Mouse (Mus musculus) heart, embryonic 15.5 days (tissue): Measurements from ENCODE around the gene Ubr4. TPM values are rescaled to one million over a fixed set of nuclear protein-coding genes. Genes with fewer than 3 reads are reported as not detected.

ENCODE experiments used
- microRNA-seq: library from miRNA; unstranded; fragments of <30 nt; microRNA quantifications from one replicate; pipeline ENCODE4, GENCODE M21; 2016
- polyA plus RNA-seq: library from polyadenylated mRNA; unstranded; fragments of >200 nt; fragmentation: Nextera tagmentation; extraction: Ambion mirVana; gene quantifications from 2 replicates; pipeline ENCODE4 v1.2.1, GENCODE M21; 2015

Gene Ubr4
- polyA plus RNA-seq, 1 experiment from 2014 or later, result 49.1 TPM

Small RNA genes lying within 50 kb of the gene (microRNA-seq; reads per million reads assigned to microRNA genes)
- gene Gm24245 (1.1 reads per million), gene Gm25732 (0.63 reads per million)

Other genes starting within 250 kb of the Ubr4 start
- 589 and 818 TPM in 2 replicates for gene Minos1, start 221.5 kb upstream of the Ubr4 start, polyA plus RNA-seq
- 363 and 375 TPM in 2 replicates for gene Capzb, start 159.7 kb upstream of the Ubr4 start, polyA plus RNA-seq
- gene Pqlc2, start 41.9 kb upstream of the Ubr4 start, polyA plus RNA-seq, result 6.8 and 9.6 TPM in 2 replicates
- gene Akr7a5, start 41.9 kb upstream of the Ubr4 start, polyA plus RNA-seq, result 58.1 and 76.7 TPM in 2 replicates
- 59.4 and 78.8 TPM in 2 replicates for gene Mrto4, start within 50 bp of the Ubr4 start, polyA plus RNA-seq
- gene Emc1, start within 50 bp of the Ubr4 start, polyA plus RNA-seq, result 35.4 and 40.1 TPM in 2 replicates
- gene Iffo2, start 177.9 kb downstream of the Ubr4 start, polyA plus RNA-seq, result 2.4 and 3.4 TPM in 2 replicates